Mouse (Mus musculus): ENCODE results near the gene Six4.

DNA sequence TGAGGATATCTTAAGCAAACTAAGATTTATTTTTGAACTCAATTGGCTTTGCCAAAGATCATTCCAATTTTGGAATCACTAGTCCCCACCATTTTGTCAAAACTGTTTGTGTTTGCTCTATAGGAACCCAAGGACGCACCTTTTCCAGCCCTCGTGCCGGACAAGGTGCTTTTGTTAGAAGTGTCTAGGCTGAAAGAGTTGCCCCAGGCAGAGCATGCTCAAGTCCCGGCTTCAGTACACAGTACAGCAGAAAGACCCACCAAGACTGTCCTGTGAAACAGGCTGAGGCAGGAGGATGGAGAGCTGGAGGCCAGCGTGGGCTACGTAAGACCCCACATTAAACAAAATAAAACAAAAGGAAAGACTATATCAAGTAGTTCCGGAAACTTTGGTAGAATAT lies 26.2 kb downstream of the Six4 start:
- TF ChIP-seq CTCF (IDR thresholded peaks at IDR 0.05; ENCODE audit: control insufficient read depth, insufficient read depth, low read length) (no peak), POLR2A (IDR thresholded peaks at IDR 0.05; ENCODE audit: borderline replicate concordance, control insufficient read depth, low read depth, low read length) (no peak)
